Mouse (Mus musculus): Measurements from ENCODE around the gene Tomt. TPM values are rescaled to one million over a fixed set of nuclear protein-coding genes. Genes with fewer than 3 reads are reported as not detected.
"Not testable (repeated sequence)": the region's sequence is repeated elsewhere in the genome, so short reads cannot be mapped to it uniquely, and the experiment has no call there.

Gene Tomt
- 0.33 and 0.59 TPM in 2 replicates for polyA plus RNA-seq (2015; fragmentation: Nextera tagmentation; extraction: Ambion mirVana)

DNA sequence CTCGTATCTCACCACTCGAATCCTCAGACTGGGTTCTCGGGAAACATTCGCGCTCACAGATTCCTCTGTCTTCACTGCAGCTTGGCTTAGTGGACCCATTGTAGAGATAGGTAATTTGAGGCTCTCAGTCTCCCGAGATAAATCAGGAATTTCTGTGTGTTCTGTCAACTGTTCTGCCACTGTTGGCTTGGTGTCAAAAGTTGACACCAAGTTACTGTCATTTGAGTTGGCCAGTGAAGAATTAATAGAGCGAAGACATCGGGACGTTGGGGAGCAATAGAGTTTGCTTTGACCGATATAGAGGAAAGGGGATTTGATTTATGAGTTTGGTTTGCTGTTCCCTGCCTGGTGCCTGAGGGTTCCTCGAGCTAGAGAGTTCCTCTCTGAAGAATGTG lies at the start of gene Tomt:
Tomt (minus strand) TSS at position 73 of the 395 bp plus-strand sequence.
- peak within 1 kb of the TSS; percentile 73 for H3K4me2 ChIP-seq (replicated peaks; ENCODE audit: low read depth, low read length)
- peak within 1 kb of the TSS; percentile 97 for H3K27ac ChIP-seq (ENCODE audit: low read length)
- peak within 1 kb of the TSS; percentile 91 for H3K9ac ChIP-seq (replicated peaks; ENCODE audit: low read length)

DNA sequence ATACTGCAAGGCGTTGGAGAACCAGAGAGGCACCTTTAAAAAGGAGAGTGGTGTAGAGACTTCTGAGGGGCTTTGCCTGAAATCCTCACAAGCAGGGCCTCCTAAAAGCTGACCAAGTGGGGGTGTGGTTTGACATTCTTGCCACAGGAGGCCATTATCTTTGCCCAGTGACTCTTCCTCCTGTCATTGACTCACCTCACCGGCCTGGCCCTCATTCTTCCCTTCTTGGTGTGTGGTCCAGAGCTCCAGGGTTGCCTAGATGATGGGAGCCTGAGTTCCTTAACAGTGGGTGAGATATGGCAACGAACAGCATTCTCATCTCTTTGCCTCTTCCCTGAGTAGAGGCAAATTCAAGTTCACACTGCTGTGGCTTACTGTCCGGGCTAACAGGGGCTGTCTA lies 49.7 kb upstream of the Tomt start:
- no peaks in the 10 kb centered on the region for H3K9me3 ChIP-seq (ENCODE audit: low read length)
- no peaks in the 10 kb centered on the region for H3K36me3 ChIP-seq (ENCODE audit: insufficient read depth, low read length)
- H3K4me1 ChIP-seq (ENCODE audit: insufficient read depth, low read length) = peaks cover 2% of the 10 kb centered on the region; the same call in 1 of the 2 replicates
- no peak for ATAC-seq (ENCODE audit: low FRiP score, low TSS enrichment)
- no peaks in the 10 kb centered on the region for H3K27me3 ChIP-seq (ENCODE audit: insufficient read depth, low read length)
- H3K27ac ChIP-seq (ENCODE audit: low read length) = no peak overlapping the region
- no peak overlapping the region for H3K4me2 ChIP-seq (replicated peaks; ENCODE audit: low read depth, low read length)
- WGBS = 68% methylated on average over 4 of the region's 4 CpGs
- no peak overlapping the region for H3K4me3 ChIP-seq (ENCODE audit: low read length)
- no peak overlapping the region for H3K9ac ChIP-seq (replicated peaks; ENCODE audit: low read length)

More for the DNA sequence above, at the start of gene Tomt:
- Histone ChIP-seq H3K27me3 (ENCODE audit: insufficient read depth, low read length) (no peaks in the 10 kb centered on the region), H3K4me3 (ENCODE audit: low read length) (peak within 1 kb of the TSS; percentile 75), H3K36me3 (ENCODE audit: insufficient read depth, low read length) (peaks cover 26% of the 10 kb centered on the region), H3K4me1 (ENCODE audit: insufficient read depth, low read length) (peaks cover 23% of the 10 kb centered on the region), H3K9me3 (ENCODE audit: low read length) (no peaks in the 10 kb centered on the region)
- 5% methylated on average over 11 of the region's 11 CpGs for WGBS
- no peak for ATAC-seq (ENCODE audit: low FRiP score, low TSS enrichment)

- Histone ChIP-seq H3K27ac (ENCODE audit: low read length) (no peak overlapping the region), H3K36me3 (ENCODE audit: insufficient read depth, low read length) (no peaks in the 10 kb centered on the region), H3K4me3 (ENCODE audit: low read length) (no peak overlapping the region), H3K4me2 (replicated peaks; ENCODE audit: low read depth, low read length) (no peak overlapping the region), H3K27me3 (ENCODE audit: insufficient read depth, low read length) (no peaks in the 10 kb centered on the region), H3K9me3 (ENCODE audit: low read length) (no peaks in the 10 kb centered on the region), H3K9ac (replicated peaks; ENCODE audit: low read length) (no peak overlapping the region), H3K4me1 (ENCODE audit: insufficient read depth, low read length) (peaks cover 2% of the 10 kb centered on the region; the same call in 1 of the 2 replicates)
- WGBS = 83% methylated on average over 2 of the region's 2 CpGs
- no peak for ATAC-seq (ENCODE audit: low FRiP score, low TSS enrichment)
Measured at GRCm38 (mm10) chr7:101955276-101955675, 49.1 kb upstream of the Tomt start.

DNA sequence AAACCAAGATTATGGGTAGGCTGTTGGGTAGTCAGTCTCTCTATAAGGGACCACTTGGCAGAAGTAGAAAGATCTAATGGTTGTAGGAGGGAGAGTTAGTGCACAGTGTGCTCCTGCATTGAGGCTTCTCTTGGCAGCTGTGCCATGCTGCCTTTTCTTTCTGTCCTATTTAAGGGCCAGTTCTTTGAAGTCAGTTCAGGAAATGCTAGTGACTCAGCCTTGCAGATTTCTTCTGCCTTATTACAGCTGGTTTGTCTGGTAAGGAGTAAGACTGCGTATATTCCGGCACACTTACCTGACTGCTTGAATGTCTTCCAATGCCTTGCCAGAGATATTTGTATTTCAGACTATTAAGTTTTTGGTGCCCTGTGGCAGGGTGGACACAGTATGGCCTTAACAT lies 48.0 kb upstream of the Tomt start:
- no peaks in the 10 kb centered on the region for H3K9me3 ChIP-seq (ENCODE audit: low read length)
- H3K36me3 ChIP-seq (ENCODE audit: insufficient read depth, low read length) = no peaks in the 10 kb centered on the region
- no peak overlapping the region for H3K4me2 ChIP-seq (replicated peaks; ENCODE audit: low read depth, low read length)
- ATAC-seq (ENCODE audit: low FRiP score, low TSS enrichment) = no peak
- WGBS = 94% methylated on average over 2 of the region's 2 CpGs
- H3K27me3 ChIP-seq (ENCODE audit: insufficient read depth, low read length) = no peaks in the 10 kb centered on the region
- no peak overlapping the region for H3K9ac ChIP-seq (replicated peaks; ENCODE audit: low read length)
- no peak overlapping the region for H3K4me3 ChIP-seq (ENCODE audit: low read length)
- no peak overlapping the region for H3K27ac ChIP-seq (ENCODE audit: low read length)
- peaks cover 2% of the 10 kb centered on the region; the same call in 1 of the 2 replicates for H3K4me1 ChIP-seq (ENCODE audit: insufficient read depth, low read length)

DNA sequence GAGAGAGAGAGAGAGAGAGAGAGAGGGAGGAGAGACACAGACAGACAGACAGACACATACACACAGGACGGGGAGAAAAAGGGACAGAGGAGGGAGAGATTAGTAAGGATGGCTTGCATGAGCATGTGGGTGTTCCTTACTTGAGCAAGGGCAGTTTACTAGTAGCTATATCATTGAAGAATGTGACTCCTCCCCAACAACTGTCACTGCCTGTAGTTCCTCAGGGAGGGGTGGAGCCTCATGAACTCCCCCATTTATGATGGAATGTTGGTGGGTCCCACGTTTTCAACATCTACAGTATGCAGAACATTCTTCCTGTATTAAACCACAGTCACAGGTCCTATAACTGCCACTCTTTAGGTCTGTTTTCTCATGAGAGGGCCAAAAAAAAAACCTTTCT lies 45.9 kb upstream of the Tomt start:
- 34% methylated on average over 2 of the region's 2 CpGs for WGBS
- H3K27ac ChIP-seq (ENCODE audit: low read length) = no peak overlapping the region
- no peak for ATAC-seq (ENCODE audit: low FRiP score, low TSS enrichment)

DNA sequence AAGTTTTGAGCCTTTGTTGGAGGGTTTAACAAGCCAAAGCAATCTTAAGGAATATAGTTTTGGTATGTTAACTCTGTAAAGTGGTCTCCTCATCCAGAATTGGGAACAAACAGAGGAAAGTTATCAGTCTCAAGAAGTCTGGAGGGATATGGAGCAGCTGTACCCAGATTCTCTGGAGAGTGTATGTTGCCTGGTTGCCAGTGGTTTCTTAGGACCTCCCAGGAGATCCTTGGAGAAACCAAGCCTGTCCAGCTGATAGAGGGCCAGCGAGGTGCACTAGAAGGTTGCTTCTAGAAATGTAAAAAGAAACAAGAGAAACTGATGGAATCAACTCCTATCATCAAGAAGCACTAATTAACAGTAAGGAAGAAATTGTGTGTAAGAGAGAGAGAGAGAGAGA lies 45.5 kb upstream of the Tomt start:
- Histone ChIP-seq H3K9ac (replicated peaks; ENCODE audit: low read length) (no peak overlapping the region), H3K4me1 (ENCODE audit: insufficient read depth, low read length) (peaks cover 2% of the 10 kb centered on the region; the same call in 1 of the 2 replicates), H3K9me3 (ENCODE audit: low read length) (no peaks in the 10 kb centered on the region), H3K27me3 (ENCODE audit: insufficient read depth, low read length) (no peaks in the 10 kb centered on the region), H3K27ac (ENCODE audit: low read length) (peak overlapping the region; percentile 58; the same call in 1 of the 2 replicates), H3K36me3 (ENCODE audit: insufficient read depth, low read length) (no peaks in the 10 kb centered on the region), H3K4me2 (replicated peaks; ENCODE audit: low read depth, low read length) (no peak overlapping the region), H3K4me3 (ENCODE audit: low read length) (no peak overlapping the region)
- ATAC-seq (ENCODE audit: low FRiP score, low TSS enrichment) = no peak
- 68% methylated on average over 1 of the region's 1 CpGs for WGBS

More for the DNA sequence above, 45.9 kb upstream of the Tomt start:
- Histone ChIP-seq H3K4me2 (replicated peaks; ENCODE audit: low read depth, low read length) (no peak overlapping the region), H3K36me3 (ENCODE audit: insufficient read depth, low read length) (no peaks in the 10 kb centered on the region), H3K9me3 (ENCODE audit: low read length) (no peaks in the 10 kb centered on the region), H3K9ac (replicated peaks; ENCODE audit: low read length) (no peak overlapping the region), H3K4me1 (ENCODE audit: insufficient read depth, low read length) (peaks cover 2% of the 10 kb centered on the region; the same call in 1 of the 2 replicates), H3K27me3 (ENCODE audit: insufficient read depth, low read length) (no peaks in the 10 kb centered on the region), H3K4me3 (ENCODE audit: low read length) (no peak overlapping the region)

- not testable (repeated sequence) for H3K4me3 ChIP-seq (ENCODE audit: low read length); H3K27ac ChIP-seq (ENCODE audit: low read length); H3K36me3 ChIP-seq (ENCODE audit: insufficient read depth, low read length); H3K4me1 ChIP-seq (ENCODE audit: insufficient read depth, low read length); H3K9me3 ChIP-seq (ENCODE audit: low read length); H3K27me3 ChIP-seq (ENCODE audit: insufficient read depth, low read length); H3K9ac ChIP-seq (replicated peaks; ENCODE audit: low read length); ATAC-seq (ENCODE audit: low FRiP score, low TSS enrichment); H3K4me2 ChIP-seq (replicated peaks; ENCODE audit: low read depth, low read length)
- 91% methylated on average over 5 of the region's 5 CpGs for WGBS
Measured at GRCm38 (mm10) chr7:101949008-101949407, 42.8 kb upstream of the Tomt start.

DNA sequence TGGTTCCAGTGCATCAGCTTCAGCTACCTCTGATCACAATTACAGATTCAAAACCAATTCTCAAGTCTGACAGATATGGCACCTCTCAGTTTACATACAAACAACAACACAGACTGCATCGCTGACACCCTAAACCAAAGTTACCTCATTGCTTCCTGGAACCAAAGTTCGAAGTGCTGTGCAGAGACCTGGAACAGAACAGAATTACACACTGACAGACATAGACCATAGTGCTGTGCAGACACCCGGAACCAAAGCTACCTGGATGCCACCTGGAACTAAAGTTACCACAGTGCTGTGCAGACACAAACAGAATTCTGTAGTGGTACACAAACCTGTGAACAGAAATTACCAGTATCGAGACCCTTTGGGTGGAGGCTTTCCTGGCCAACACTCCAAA lies 33.6 kb upstream of the Tomt start:
- H3K4me1 ChIP-seq (ENCODE audit: insufficient read depth, low read length) = peaks cover 11% of the 10 kb centered on the region; the same call in 1 of the 2 replicates
- H3K4me2 ChIP-seq (replicated peaks; ENCODE audit: low read depth, low read length) = no peak overlapping the region
- H3K27ac ChIP-seq (ENCODE audit: low read length) = no peak overlapping the region
- WGBS = 87% methylated on average over 4 of the region's 4 CpGs
- no peak overlapping the region for H3K9ac ChIP-seq (replicated peaks; ENCODE audit: low read length)
- no peaks in the 10 kb centered on the region for H3K27me3 ChIP-seq (ENCODE audit: insufficient read depth, low read length)
- no peaks in the 10 kb centered on the region for H3K9me3 ChIP-seq (ENCODE audit: low read length)
- H3K4me3 ChIP-seq (ENCODE audit: low read length) = no peak overlapping the region
- 0 out of 2 replicates have a peak, but pooled peaks cover 3% of the 10 kb centered on the region for H3K36me3 ChIP-seq (ENCODE audit: insufficient read depth, low read length)
- 0 out of 2 replicates have a peak, but pooled peaks have one; percentile 51 for ATAC-seq (ENCODE audit: low FRiP score, low TSS enrichment)

DNA sequence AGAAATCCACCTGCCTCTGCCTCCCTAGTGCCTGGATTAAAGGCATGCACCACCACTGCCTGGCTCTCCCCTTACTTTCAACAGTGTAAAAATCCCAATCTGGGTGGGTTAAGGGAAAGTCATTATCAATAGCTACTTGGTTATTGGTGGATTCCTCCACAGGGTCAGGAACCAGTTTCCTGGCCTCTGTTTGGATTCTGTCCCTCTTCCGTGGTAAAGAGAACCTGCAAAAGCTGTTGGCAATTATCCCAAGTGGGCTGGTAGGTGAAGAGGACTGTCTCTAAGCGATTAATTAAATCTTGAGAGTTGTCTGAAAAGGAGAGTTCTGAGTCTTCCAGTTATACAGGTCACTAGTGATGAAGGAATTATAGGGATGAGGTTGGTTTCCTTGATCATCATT lies 32.2 kb upstream of the Tomt start:
- Histone ChIP-seq H3K4me3 (ENCODE audit: low read length) (no peak overlapping the region), H3K9me3 (ENCODE audit: low read length) (no peaks in the 10 kb centered on the region), H3K4me1 (ENCODE audit: insufficient read depth, low read length) (peaks cover 11% of the 10 kb centered on the region; the same call in 1 of the 2 replicates), H3K27me3 (ENCODE audit: insufficient read depth, low read length) (no peaks in the 10 kb centered on the region), H3K9ac (replicated peaks; ENCODE audit: low read length) (no peak overlapping the region), H3K27ac (ENCODE audit: low read length) (no peak overlapping the region), H3K36me3 (ENCODE audit: insufficient read depth, low read length) (0 out of 2 replicates have a peak, but pooled peaks cover 3% of the 10 kb centered on the region), H3K4me2 (replicated peaks; ENCODE audit: low read depth, low read length) (no peak overlapping the region)
- WGBS = 79% methylated on average over 2 of the region's 2 CpGs
- no peak for ATAC-seq (ENCODE audit: low FRiP score, low TSS enrichment)

DNA sequence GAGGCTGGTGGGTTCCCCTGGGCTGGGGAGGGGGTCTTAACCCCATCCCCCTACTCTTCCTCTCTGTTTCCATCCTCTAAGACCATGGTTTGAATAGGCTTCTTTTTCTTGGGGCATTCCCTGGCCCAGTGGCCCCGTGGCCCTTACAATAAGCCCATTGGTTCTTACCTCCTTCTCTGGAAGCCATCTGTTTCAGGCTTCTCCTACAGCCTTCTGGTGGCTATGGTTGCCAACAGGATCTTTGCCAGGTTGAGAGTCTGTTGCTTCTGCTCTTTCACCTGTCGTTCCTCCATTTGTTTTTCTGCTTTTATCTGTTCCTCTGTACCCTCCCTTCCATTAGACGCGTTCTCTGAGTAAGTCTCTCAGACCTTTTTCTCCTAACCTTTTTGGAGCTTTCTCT lies 31.4 kb upstream of the Tomt start:
- Histone ChIP-seq H3K4me2 (replicated peaks; ENCODE audit: low read depth, low read length) (no peak overlapping the region), H3K4me1 (ENCODE audit: insufficient read depth, low read length) (peaks cover 15% of the 10 kb centered on the region; the same call in 1 of the 2 replicates), H3K36me3 (ENCODE audit: insufficient read depth, low read length) (0 out of 2 replicates have a peak, but pooled peaks cover 3% of the 10 kb centered on the region), H3K9ac (replicated peaks; ENCODE audit: low read length) (no peak overlapping the region), H3K9me3 (ENCODE audit: low read length) (no peaks in the 10 kb centered on the region), H3K4me3 (ENCODE audit: low read length) (no peak overlapping the region), H3K27ac (ENCODE audit: low read length) (no peak overlapping the region), H3K27me3 (ENCODE audit: insufficient read depth, low read length) (no peaks in the 10 kb centered on the region)
- no peak for ATAC-seq (ENCODE audit: low FRiP score, low TSS enrichment)
- WGBS = 96% methylated on average over 4 of the region's 4 CpGs

Measured in kidney, embryonic 16.5 days (tissue).